Mouse (Mus musculus): Measurements from ENCODE around the gene Gab2.

- TF ChIP-seq CTCF (IDR thresholded peaks at IDR 0.05; ENCODE audit: low read depth) (no peak), EP300 (IDR thresholded peaks at IDR 0.05; ENCODE audit: low read depth) (no peak)
Measured at GRCm38 (mm10) chr7:97348318-97348717, 266.9 kb downstream of the Gab2 start.

Data from liver, postnatal 0 days (tissue).